Mouse (Mus musculus) forebrain, embryonic 16.5 days (tissue): Measurements from ENCODE around the gene Arhgef12. TPM values are rescaled to one million over a fixed set of nuclear protein-coding genes. Genes with fewer than 3 reads are reported as not detected.

Source experiments
- polyA plus RNA-seq: library from polyadenylated mRNA; unstranded; fragments of >200 nt; fragmentation: Nextera tagmentation; extraction: Ambion mirVana; gene quantifications from 2 replicates; pipeline ENCODE4 v1.2.1, GENCODE M21; 2015

Gene Arhgef12
- polyA plus RNA-seq, 1 experiment from 2014 or later, result 20.5 TPM

Other genes with a start within 250 kb of the Arhgef12 start
- gene Grik4, start 162.7 kb downstream of the Arhgef12 start, polyA plus RNA-seq, result 3.0 and 4.8 TPM in 2 replicates
- 10.5 and 12.6 TPM in 2 replicates for gene Tmem136, start 9.3 kb upstream of the Arhgef12 start, polyA plus RNA-seq
- gene Pou2f3, start 103.1 kb upstream of the Arhgef12 start, polyA plus RNA-seq, result not detected in 2 replicates
- 5.7 and 10.5 TPM in 2 replicates for gene Oaf, start 132.7 kb upstream of the Arhgef12 start, polyA plus RNA-seq
- gene Trim29, start 203.6 kb upstream of the Arhgef12 start, polyA plus RNA-seq, result 0.17 TPM in 1 of 2 replicates, not detected in the other